Mouse (Mus musculus) ovary, postnatal 14 days (tissue): ENCODE data around the gene Disp3.

ENCODE experiments used
- DNase-seq: peaks from one replicate; pipeline ENCODE4 v3.0.0; 2022; ENCODE audit warnings: low spot score

Disp3 gene

GRCm38 (mm10) chr4:148288055-148288549 lies 337 bp upstream of the Disp3 start:
- peak; percentile 49 for DNase-seq

GRCm38 (mm10) chr4:148287041-148287440 lies 724 bp downstream of the Disp3 start:
- DNase-seq = no peak

- DNase-seq = no peak
Observed at GRCm38 (mm10) chr4:148286226-148287031, 1.3 kb downstream of the Disp3 start.

- no peak for DNase-seq
Observed at GRCm38 (mm10) chr4:148284219-148284618, 3.5 kb downstream of the Disp3 start.

DNA sequence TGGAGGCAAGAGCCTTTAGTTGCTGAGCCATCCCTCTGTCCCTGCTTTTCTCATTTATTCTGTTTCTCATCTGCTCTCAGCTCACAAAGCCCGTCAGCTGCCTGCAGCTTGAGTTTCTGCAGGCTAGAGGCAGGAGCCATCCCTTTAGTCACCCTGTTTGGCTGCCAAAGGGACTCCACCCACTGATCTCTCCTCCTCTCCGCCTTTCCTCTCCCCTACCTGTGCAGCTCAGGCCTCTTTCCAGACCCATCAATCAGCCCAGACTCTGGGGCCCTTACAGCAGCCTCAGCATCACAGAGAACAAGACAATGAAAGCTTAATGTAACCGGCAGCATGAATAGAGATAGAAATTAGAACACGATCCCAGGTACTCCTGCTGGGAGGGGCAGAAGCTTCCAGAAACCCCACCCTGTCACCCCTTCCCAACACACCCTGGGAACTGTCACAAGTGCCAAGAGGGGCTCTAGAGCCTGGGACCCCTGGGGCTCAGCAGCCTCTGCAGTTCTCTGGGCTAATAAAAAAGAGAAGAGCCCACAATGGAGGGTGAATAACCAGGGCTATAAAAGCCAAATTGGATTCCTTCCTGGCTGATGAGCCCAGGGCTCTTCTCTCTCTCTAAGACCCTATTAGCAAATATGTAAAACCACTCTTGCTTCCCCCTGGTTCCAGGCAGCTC lies 10.8 kb downstream of the Disp3 start:
- no peak for DNase-seq

- no peak for DNase-seq
Observed at GRCm38 (mm10) chr4:148274671-148275070, 13.1 kb downstream of the Disp3 start.

DNA sequence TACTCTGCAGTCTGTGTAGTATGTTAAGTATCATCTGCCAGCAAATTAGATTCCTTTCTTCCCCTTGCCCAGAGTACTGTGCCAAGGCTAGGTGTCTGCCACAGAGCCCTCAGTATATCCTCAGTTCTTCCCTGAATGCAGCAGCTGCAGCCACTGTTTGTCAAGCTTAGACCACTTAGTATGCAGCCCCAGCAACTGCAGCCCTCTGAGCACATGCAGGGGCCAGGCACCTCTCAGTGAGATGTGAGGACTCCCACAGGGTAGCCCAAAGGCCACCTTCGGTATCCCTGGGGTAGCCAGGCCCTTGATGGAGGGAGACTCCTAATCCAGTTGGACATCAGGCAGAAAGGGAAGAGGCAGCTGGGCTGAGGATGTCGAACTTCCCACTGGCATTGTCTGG lies 14.5 kb downstream of the Disp3 start:
- no peak for DNase-seq

DNA sequence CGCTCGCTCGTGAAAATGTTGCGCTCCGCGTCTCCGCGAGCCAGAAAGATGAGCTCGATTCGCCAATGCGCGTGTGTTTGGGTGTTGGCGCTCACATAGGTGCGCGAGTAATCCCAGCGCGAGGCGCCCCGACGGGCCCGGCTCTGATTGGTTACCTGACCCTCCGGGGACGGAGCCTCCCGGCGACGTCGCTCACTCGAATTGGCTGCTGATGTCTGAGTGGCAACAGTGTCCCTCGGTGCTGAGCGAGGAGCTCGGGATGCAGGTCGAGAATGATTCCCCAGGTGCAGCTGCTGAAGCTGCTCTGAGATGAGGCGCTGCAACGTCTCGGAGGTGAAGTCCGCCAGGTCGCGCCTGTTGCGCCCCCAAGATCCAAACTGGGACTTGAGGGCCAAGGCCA lies 16.1 kb downstream of the Disp3 start:
- no peak for DNase-seq

GRCm38 (mm10) chr4:148266973-148267507 lies 20.7 kb downstream of the Disp3 start:
- DNase-seq = no peak

- DNase-seq = no peak
Observed at GRCm38 (mm10) chr4:148259941-148260340, 27.8 kb downstream of the Disp3 start.

DNA sequence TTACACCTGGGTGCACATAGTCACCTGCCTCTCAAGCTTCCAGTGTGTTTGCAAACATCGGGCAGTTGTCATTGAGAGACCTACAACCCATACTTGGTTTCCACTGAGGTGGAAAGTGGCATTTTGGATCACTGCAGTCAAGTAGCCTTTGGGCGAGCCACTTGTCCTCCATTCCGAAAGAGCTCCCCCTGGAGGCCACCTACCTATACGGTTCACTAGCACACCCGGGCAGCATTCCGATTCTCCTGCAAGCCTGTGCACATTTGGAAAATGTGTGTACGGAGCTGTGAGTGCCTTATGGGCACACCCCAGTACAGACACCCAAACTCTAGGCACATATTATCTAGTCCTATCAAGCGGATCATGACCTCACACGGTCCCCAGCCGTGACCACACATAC lies 38.4 kb downstream of the Disp3 start:
- no peak for DNase-seq

- no peak for DNase-seq
Observed at GRCm38 (mm10) chr4:148240387-148240786, 47.4 kb downstream of the Disp3 start.

DNA sequence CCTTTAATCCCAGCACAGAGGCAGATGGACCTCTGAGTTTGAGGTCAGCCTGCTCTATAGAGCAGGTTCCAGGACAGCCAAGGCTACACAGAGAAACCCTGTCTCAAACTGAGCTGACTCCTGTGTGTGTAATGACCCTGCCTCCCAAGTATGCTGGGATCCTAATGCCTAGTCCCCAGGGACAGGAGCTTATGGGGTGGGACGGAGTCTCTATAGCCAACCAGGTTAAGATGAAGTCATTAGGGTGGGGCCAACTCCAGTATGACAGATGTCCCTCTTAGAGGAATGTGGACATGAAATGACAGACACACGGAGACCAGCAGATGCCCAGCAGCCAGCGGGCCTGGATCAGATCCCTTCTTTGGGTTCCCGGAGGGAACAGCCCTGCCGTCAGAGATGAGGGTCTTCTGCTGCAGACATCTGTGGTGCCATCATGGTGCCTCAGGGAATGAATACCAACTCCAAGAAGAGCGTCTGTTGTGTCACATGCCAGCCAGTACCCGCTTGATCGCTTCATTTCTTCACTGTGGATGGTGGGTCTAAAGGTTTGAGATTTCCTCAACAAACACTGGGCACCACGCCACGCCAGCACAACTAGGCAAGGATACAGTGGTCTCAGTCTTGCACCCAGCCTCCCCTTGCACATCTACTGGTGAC lies 48.2 kb downstream of the Disp3 start:
- DNase-seq = no peak

DNA sequence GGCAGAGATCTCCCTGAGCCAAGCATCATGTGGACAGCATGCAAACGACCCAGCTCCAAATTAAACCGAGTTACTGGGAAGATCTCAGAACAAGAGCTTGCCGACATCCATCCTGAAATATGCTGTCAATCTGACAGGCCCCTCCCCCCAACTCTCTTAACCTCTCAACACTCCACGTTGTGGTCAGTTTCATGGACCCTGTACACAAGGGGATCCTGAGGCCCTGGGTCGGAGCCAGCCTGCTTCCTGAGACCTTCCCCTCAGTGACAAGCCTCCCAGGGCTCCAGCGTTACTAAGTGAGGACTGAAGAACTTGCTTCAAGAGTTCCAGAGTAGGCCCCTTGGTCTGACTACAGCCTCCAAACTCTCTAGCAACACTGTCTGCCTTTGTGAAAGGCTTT lies 48.8 kb downstream of the Disp3 start:
- no peak for DNase-seq

GRCm38 (mm10) chr4:148238218-148238617 lies 49.5 kb downstream of the Disp3 start:
- DNase-seq = no peak

- no peak for DNase-seq
Observed at GRCm38 (mm10) chr4:148236664-148237063, 51.1 kb downstream of the Disp3 start.

DNA sequence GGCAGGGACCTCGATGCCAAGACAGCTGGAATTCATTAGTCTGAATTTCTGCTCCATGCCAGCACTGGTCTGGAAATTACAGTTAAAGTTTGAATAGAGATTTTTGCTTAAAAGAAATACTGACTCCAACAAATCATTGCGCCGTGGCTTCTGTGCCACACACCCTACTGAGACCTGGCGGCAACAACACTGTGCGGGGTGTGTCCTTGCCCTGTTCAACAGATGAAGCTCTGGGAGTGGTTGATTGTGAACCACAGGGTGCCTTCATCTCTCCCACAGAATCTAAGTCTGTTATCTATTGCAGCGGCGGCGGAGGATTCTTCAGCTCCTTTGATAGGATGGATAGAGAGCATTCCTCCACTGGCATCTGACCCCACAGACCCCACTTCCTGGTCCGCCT lies 54.7 kb downstream of the Disp3 start:
- DNase-seq = no peak

- no peak for DNase-seq
Observed at GRCm38 (mm10) chr4:148232615-148233014, 55.1 kb downstream of the Disp3 start.

DNA sequence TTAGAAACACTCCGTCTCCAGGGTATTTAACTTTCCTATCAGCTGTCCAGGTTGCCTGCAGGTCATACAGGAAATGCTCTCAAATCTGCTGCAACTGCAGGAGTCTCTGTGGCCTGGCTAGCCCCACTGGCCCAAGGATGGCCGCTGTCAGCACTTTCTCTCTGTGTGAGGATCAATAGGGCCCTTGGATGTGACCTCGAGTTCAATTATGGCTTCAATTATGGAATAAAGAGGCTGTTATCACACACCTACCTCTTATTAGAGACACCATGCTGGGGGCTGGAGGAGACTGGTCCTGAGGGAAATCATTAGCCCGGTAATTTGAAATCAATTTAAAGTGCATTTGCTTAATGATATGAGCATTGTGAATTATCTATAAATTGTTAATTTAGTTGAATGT lies 55.6 kb downstream of the Disp3 start:
- DNase-seq = no peak

DNA sequence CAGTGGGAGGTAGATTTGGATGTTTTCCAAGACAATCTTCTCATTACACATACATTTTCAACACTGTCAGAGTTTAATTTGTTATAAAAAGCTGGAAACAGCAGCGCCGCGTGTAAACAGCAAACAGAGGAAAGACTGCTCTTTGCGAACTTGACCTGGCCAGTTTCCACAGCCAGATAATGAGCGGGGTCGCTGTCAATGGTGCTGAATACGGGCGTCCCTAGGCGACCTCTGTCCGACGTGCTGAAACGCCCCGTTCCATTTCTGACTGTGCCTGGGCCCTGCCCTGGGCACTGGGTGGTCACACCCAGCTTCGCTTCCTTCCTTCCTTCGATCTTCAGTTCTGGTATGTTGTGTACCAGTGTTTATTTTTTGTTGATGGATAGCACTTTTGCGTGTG lies 58.1 kb downstream of the Disp3 start:
- DNase-seq = peak; percentile 63

GRCm38 (mm10) chr4:148222983-148223382 lies 64.8 kb downstream of the Disp3 start:
- no peak for DNase-seq

DNA sequence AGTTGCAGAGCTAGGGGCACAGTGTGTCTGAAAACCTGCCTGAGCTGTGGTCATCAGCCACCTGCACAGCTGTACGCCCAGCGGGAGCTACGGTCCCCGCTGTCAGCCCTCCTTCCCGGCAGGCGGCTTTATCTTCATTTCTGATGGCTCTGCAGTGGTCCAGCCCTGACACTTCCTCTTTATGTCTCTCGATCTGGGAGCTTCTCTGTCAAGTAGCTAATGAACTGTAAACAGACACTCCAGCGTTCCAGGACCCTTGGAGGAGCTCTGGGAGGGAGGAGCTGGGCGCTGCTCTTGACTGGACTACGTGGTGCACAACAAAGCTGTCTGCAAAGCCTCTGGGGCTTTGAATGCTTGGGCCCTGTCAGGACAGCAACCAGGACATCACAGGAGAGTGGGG lies 67.1 kb downstream of the Disp3 start:
- no peak for DNase-seq

DNA sequence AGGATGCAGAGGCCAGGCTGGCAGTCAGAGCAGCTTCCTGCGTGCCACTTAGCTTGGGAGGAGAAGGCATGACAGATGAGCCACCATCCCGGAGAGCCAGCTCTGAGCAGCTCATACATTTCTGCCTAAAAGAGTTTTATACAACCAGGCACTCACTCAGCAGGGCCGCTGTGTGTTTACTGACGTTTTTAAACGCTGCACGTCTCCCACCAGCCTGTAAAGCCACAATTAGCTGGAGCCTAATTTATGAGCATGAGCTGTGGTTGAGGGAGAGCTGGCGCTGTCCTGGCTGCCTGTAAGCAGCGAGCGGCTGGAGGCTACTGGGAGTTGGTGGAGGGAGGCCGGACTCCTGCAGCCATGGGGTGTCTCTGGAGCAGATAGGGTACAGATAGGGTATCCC lies 69.5 kb downstream of the Disp3 start:
- no peak for DNase-seq
